ENCODE assay signal across 7 mouse cellular contexts in the genomic region with DNA sequence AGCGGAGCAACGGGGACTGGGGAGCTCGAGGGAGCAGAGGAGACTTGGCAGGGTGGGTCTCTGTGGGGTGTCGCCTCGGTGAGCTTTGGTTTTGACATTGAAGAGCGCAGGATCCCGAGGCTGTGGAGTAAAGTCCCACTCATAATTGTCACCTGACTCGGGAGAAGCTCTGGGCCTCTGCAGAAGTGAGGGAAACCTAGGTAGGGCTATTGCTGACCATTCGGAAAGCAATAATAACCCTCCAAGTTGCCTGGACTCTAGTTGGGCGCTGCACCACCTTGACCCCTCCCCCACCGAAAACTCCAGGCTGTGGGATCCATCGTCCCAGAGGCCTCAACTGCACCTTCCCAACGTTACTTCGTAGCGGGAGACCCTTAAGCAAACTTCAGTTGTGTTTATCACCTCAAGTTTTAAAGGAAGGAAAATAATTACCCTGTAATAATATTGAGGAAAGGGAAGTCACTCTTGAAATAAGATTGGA. TPM values are rescaled to one million over a fixed set of nuclear protein-coding genes. Genes with fewer than 3 reads are reported as not detected.
A peak's percentile ranks its signal among the peaks of the same experiment; 100 is the strongest.
DNase-seq lines count a peak whose midpoint lies in the region; ATAC-seq and TF ChIP-seq lines count a peak whose summit lies in the region.

No protein-coding gene starts in this region.

- DNase-seq in lung, embryonic 14.5 days, result peak; percentile 48
- no peak for DNase-seq in lung, postnatal 25 days (ENCODE audit: low spot score)
- no peak for DNase-seq in embryonic facial prominence, embryonic 14.5 days (ENCODE audit: low spot score)
- DNase-seq in intestine, embryonic 14.5 days (ENCODE audit: low spot score), result no peak
- DNase-seq in ovary, postnatal 10 days (ENCODE audit: low spot score), result no peak
- no peak for DNase-seq in cerebellum, adult 11 months

- ATAC-seq in lung, embryonic 14.5 days (ENCODE audit: insufficient read depth), result no peak
- peak; percentile 48 for ATAC-seq in embryonic facial prominence, embryonic 14.5 days (ENCODE audit: low read depth)
- peak; percentile 54; the same call in 1 of the 2 replicates for ATAC-seq in intestine, embryonic 14.5 days (replicated peaks; ENCODE audit: low FRiP score, low TSS enrichment, low read depth)
- no peak for ATAC-seq in midbrain, embryonic 12.5 days (ENCODE audit: low FRiP score, low read depth)

- H3K27me3 ChIP-seq in lung, embryonic 14.5 days (ENCODE audit: insufficient read depth, low read length), result no peaks in the 10 kb centered on the region
- no peaks in the 10 kb centered on the region for H3K27me3 ChIP-seq in embryonic facial prominence, embryonic 14.5 days (replicated peaks; ENCODE audit: control insufficient read depth, insufficient read depth, low read length)
- no peaks in the 10 kb centered on the region for H3K27me3 ChIP-seq in intestine, embryonic 14.5 days (replicated peaks; ENCODE audit: control insufficient read depth, insufficient read depth, low read length)
- H3K27me3 ChIP-seq in midbrain, embryonic 12.5 days, result no peaks in the 10 kb centered on the region

- TF ChIP-seq CTCF in lung, embryonic 14.5 days (IDR thresholded peaks at IDR 0.05; ENCODE audit: low read depth), result no peak

- no peaks in the 10 kb centered on the region for H3K4me1 ChIP-seq in lung, embryonic 14.5 days (ENCODE audit: insufficient read depth)
- peaks cover 3% of the 10 kb centered on the region; the same call in 1 of the 2 replicates for H3K4me1 ChIP-seq in embryonic facial prominence, embryonic 14.5 days (ENCODE audit: control insufficient read depth, insufficient read depth, low read length)
- peaks cover 10% of the 10 kb centered on the region for H3K4me1 ChIP-seq in intestine, embryonic 14.5 days (replicated peaks; ENCODE audit: control insufficient read depth, insufficient read depth, low read length)
- peaks cover 8% of the 10 kb centered on the region for H3K4me1 ChIP-seq in midbrain, embryonic 12.5 days

- H3K4me2 ChIP-seq in lung, embryonic 14.5 days, result peak overlapping the region; percentile 72
- peak overlapping the region; percentile 71 for H3K4me2 ChIP-seq in embryonic facial prominence, embryonic 14.5 days (ENCODE audit: low read depth, low read length)
- H3K4me2 ChIP-seq in intestine, embryonic 14.5 days (ENCODE audit: low read length), result peak overlapping the region; percentile 71
- H3K4me2 ChIP-seq in midbrain, embryonic 12.5 days (replicated peaks), result peak overlapping the region; percentile 62

- no peaks in the 10 kb centered on the region for H3K9me3 ChIP-seq in lung, embryonic 14.5 days (ENCODE audit: low read depth, low read length)
- H3K9me3 ChIP-seq in embryonic facial prominence, embryonic 14.5 days (ENCODE audit: control insufficient read depth, low read length), result no peaks in the 10 kb centered on the region
- H3K9me3 ChIP-seq in intestine, embryonic 14.5 days (ENCODE audit: control insufficient read depth, low read length), result no peaks in the 10 kb centered on the region
- H3K9me3 ChIP-seq in midbrain, embryonic 12.5 days, result no peaks in the 10 kb centered on the region

- H3K27ac ChIP-seq in lung, embryonic 14.5 days (ENCODE audit: low read depth), result peak overlapping the region; percentile 63
- peak overlapping the region; percentile 22; the same call in 1 of the 2 replicates for H3K27ac ChIP-seq in embryonic facial prominence, embryonic 14.5 days (replicated peaks; ENCODE audit: low read depth, low read length)
- H3K27ac ChIP-seq in intestine, embryonic 14.5 days (ENCODE audit: low read depth), result peak overlapping the region; percentile 59
- H3K27ac ChIP-seq in midbrain, embryonic 12.5 days (replicated peaks), result peak overlapping the region; percentile 61

- 0 out of 2 replicates have a peak, but pooled peaks cover 6% of the 10 kb centered on the region for H3K36me3 ChIP-seq in lung, embryonic 14.5 days (ENCODE audit: insufficient read depth)
- H3K36me3 ChIP-seq in embryonic facial prominence, embryonic 14.5 days (ENCODE audit: control insufficient read depth, insufficient read depth, low read length), result 0 out of 2 replicates have a peak, but pooled peaks cover 3% of the 10 kb centered on the region
- H3K36me3 ChIP-seq in intestine, embryonic 14.5 days (ENCODE audit: control insufficient read depth, insufficient read depth, low read length), result peaks cover 7% of the 10 kb centered on the region; the same call in 1 of the 2 replicates
- no peaks in the 10 kb centered on the region for H3K36me3 ChIP-seq in midbrain, embryonic 12.5 days

- peak overlapping the region; percentile 68 for H3K9ac ChIP-seq in lung, embryonic 14.5 days
- peak overlapping the region; percentile 65 for H3K9ac ChIP-seq in embryonic facial prominence, embryonic 14.5 days (ENCODE audit: low read depth, low read length)
- peak overlapping the region; percentile 71 for H3K9ac ChIP-seq in intestine, embryonic 14.5 days (ENCODE audit: low read length)
- H3K9ac ChIP-seq in midbrain, embryonic 12.5 days (replicated peaks), result peak overlapping the region; percentile 65

- H3K4me3 ChIP-seq in lung, embryonic 14.5 days (ENCODE audit: low read depth, low read length), result peak overlapping the region; percentile 73
- peak overlapping the region; percentile 62 for H3K4me3 ChIP-seq in embryonic facial prominence, embryonic 14.5 days (ENCODE audit: low read depth, low read length)
- H3K4me3 ChIP-seq in intestine, embryonic 14.5 days (ENCODE audit: low read depth, low read length), result peak overlapping the region; percentile 83
- peak overlapping the region; percentile 73 for H3K4me3 ChIP-seq in midbrain, embryonic 12.5 days

- WGBS in lung, embryonic 14.5 days, result under 1% methylated on average over 15 of the region's 15 CpGs
- 0% methylated on average over 15 of the region's 15 CpGs for WGBS in embryonic facial prominence, embryonic 14.5 days
- WGBS in intestine, embryonic 14.5 days, result 0% methylated on average over 15 of the region's 15 CpGs
- under 1% methylated on average over 15 of the region's 15 CpGs for WGBS in midbrain, embryonic 12.5 days

RNA-seq across cellular contexts. Expression of a gene that starts 0.3 kb away (rescaled TPM):
- 36.4 and 45.3 TPM in 2 replicates for polyA plus RNA-seq in lung, embryonic 14.5 days (2014; fragmentation: Nextera tagmentation; extraction: Ambion mirVana)
- polyA plus RNA-seq in embryonic facial prominence, embryonic 14.5 days (2014; fragmentation: Nextera tagmentation; extraction: Ambion mirVana), result 38.5 and 45.0 TPM in 2 replicates
- 41.4 and 47.5 TPM in 2 replicates for polyA plus RNA-seq in intestine, embryonic 14.5 days (2014; fragmentation: Nextera tagmentation; extraction: Ambion mirVana)
- polyA plus RNA-seq in midbrain, embryonic 12.5 days (2016; fragmentation: Nextera tagmentation; extraction: Ambion mirVana), result 78.9 and 81.7 TPM in 2 replicates

Comparison
In these comparisons a context has a peak if more than half of its experiments do, and no peak if none do; other contexts are left out.
1. ATAC-seq: peak in embryonic facial prominence, embryonic 14.5 days (single experiment) and intestine, embryonic 14.5 days (single experiment); none in lung, embryonic 14.5 days (single experiment) and midbrain, embryonic 12.5 days (single experiment).
2. Peak in every context shown above with its lines, with median percentiles within 50 percentile points of each other: H3K27ac ChIP-seq, H3K4me2 ChIP-seq, H3K4me3 ChIP-seq and H3K9ac ChIP-seq.